Mouse (Mus musculus): ENCODE results near the gene Clip2.

Gene Clip2

DNA sequence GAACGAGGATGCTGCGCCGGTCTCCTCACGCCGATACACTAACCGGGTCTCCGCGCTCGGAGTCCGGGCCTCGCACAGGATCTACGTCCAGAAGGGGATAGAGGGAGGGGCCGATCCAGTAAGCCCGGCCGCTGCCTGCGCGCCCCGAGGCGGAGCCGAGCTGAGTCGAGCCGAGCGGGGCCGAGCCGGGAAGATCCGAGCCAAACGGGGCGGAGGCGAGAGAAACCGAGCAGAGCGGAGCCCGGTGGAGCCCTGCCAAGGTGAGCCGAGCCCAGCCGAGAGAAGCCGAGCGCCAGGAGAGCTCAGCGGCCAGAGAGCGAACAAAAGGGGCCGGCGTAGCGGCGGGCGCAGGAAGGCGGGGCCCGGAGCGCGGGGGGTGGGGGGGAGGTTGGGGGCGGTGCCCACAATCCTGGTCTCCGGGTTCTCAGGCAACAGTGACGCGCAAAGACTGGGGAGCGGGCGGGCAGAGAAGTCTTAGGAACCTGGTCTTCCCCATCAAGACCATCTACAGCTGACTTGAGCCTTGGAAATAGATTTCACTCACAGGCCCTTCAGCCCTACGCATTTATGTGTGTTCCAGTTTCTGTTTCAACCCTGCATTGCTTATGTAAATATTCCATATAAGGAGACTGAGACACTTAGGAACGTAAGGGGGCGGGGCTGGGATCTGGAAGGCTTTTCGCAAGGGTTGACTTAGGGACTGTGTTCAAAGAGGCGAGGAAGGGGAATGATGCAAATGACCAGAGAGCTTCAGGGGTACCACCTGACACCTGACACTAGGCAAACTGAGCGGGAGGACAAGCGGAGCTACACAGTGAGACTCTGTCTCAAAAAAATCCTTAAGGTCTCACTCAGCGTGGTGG lies at the start of gene Clip2:
Clip2 (minus strand) TSS at position 325 of the 863 bp plus-strand sequence.
- DNase-seq = peak; percentile 99

DNA sequence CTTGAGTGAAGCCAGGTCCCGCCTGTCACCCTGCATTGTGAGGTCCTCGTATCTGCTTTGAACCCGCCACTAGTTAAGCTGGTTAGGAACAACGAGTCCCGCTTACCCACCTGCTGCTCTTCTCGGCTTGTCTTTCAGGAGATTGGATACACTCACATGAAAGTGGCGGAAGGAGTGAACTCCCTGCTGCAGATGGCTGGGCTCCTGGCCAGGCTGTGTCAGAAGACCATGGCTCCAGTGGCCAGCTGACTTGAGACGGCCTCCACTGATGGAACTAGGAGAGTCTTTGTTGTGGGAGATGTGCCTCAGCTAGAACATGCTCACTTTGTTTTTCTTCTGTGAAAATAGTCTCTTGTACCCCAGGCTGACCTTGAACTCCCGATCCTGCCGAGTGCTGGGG lies 45.5 kb upstream of the Clip2 start:
- DNase-seq = no peak

DNA sequence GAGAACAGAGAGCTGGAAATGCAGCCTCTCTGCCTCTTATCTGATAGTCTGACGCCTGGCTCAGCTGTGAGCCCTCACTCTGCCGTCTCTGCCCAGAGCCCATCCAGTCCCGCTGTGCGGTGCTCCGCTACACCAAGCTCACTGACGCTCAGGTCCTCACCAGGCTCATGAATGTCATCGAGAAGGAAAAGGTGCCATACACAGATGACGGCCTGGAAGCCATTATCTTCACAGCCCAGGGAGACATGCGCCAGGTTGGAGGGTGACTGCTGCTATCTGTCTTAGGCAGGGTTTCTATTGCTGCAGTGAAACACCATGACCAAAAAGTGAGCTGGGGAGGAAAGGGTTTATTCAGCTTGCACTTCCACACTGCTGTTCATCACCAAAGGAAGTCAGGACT lies 40.9 kb upstream of the Clip2 start:
- no peak for DNase-seq

DNA sequence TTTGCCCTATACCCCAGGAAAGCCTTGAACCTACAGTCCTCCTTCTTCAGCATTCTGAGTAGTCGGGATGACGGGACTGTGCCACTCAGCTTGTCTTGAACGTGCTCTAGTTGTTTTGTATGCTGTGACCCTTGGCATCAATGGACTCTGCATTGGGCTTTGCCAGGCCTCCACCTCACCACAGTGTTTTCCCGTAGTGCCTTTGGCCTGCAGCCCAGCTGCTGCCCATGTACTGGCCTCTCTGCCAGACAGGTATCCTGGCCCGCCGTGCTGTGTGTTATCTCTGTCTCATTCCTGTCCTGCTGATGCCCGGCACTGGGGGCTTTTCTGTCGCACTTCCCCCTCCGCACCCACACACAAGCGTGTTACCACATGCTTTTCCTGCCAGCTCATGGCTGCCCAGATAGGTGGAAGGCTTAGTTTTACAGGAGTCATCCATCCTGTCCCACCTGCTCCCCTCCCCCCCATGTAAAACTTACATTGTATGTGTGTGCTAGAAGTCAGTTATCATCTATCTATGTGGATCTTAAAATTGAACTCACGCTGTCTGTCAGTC lies 39.9 kb upstream of the Clip2 start:
- no peak for DNase-seq

DNA sequence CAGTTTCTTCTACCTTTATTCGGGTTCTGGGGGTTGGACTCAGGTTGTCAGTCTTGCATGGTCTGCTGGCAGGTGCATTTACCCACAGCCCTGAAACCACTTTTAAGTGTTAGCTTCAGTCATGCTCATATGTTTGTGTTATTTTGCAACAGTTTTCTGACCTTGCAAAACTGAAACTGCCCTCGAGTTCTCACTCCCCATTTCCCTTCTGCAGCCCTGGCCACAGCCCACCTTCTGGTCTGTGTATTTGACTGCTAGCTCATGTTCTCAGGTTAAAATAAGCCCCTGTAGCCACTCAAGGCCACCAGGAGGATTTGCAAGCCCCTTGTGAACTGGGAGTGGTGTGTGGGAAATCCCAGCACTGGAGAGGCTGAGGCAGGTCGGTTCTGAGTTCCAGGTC lies 37.7 kb upstream of the Clip2 start:
- no peak for DNase-seq

DNA sequence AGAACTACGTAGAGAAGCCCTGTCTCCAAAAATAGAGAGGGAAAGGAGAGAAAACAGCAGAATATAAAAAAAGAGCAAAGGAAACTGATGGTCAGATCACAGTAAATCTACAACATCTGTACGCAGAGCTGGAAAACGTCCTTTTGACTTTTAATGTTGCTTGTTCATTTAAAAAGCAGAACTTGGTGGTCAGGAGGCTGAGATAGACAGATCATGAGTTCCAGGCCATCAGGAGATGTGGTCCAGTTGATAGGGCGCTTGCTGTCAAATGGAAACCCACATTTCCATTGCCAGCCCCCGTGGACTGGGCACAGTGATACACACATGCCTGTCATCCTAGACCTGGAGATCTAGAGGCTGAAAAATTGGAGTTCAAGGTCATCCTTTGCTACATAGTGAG lies 32.6 kb upstream of the Clip2 start:
- DNase-seq = no peak

DNA sequence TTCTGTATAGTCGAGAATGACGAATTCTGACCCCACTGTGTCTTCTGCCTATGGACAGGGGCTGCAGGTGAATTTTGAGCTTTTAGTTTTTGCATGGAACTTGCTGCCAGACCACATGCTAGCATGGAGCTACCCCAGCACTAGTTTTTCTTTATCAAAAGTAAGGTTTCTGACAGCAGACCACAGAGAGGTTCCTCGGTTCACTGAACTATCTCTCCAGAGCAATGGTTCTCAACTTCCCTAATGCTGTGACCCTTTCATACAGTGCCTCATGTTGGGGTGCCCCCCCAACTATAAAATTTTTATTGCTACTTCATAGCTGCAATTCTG lies 31.6 kb upstream of the Clip2 start:
- no peak for DNase-seq

DNA sequence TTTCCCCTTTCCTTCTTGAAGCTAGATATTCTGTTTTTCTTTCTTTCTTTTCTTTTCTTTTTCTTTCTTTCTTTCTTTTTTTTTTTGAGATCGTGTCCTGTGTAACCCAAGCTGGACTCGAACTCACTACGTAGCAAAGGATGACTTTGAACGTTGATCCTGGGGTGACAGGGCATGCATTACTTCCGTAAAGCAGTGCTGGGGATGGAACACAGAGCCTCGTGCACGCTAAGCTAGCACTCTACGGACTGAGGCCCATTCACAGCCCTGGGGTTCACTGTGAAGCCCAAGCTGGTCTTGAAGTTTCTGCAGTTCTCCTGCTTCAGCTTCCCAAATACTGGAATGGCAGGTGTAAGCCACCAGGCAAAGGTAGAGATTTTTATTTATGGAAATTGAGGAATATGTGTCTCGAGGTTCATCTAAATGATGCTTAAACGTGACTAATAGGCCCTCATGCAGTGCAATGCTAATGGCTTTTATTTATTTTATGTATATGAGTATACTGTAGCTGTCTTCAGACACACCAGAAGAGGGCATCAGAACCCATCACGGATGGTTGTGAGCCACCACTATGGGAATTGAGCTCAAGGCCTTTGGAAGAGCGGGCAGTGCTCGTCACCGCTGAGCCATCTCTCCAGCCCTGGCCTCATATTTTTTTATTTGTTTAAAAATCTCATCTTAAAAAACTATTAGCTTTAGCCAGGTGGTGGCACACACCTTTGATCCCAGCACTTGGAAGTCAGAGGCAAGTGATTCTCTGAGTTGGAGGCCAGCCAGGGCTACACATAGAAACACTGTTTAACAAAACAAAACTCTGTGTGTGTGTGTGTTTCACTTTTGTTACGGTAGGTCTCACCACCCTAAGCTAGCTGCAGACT lies 31.0 kb upstream of the Clip2 start:
- no peak for DNase-seq

DNA sequence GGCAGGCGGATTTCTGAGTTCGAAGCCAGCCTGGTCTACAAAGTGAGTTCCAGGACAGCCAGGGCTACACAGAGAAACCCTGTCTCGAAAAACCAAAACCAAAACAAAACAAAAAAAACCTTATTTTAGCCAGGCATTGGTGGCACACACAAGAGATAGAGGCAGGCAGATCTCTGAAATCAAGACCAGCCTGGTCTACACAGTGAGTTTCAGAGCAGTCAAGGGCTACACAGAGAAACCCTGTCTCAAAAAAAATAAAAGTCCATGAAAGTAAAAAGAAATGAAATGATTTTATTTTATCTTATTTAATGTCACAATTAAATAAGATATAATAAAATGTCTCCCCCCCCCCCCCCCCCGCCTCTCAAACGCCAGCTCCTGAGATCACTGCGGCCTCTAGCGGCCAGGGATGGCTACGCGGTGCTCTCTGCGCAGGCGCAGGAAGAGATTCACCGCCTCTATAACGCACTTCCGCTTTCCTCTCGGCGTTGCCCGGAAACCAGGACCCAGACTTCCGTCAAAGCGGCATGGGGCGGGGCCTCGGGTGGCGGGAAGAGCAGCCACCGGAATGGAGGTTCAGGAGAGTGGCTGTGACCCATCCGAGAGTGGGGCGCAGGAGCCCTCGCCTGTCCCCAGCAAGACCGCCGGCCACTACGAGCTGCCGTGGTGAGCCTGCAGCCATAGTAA lies 30.1 kb upstream of the Clip2 start:
- peak; percentile 98 for DNase-seq

DNA sequence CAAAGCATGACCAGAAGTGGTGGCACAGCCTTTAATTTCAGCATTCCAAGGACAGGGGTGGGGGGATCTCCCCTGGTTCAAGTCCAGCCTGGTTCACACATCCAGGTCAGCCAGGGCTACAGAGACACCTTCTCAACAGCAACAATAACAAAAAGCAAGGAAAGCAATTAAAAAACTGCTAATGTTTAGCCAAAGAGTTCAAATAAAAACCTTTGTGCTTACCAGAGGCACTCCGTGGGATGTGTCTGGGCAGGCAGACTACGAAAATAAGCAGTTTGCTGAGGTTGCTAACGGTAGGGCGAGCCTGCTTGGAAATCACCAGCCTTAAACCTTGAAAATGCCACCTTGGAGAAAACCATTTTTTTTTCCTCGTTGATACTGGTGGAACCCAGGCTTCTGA lies 28.9 kb upstream of the Clip2 start, which contains the start of gene Rfc2:
Rfc2 (plus strand) TSS at position 221 of the 400 bp plus-strand sequence.
- no peak for DNase-seq

DNA sequence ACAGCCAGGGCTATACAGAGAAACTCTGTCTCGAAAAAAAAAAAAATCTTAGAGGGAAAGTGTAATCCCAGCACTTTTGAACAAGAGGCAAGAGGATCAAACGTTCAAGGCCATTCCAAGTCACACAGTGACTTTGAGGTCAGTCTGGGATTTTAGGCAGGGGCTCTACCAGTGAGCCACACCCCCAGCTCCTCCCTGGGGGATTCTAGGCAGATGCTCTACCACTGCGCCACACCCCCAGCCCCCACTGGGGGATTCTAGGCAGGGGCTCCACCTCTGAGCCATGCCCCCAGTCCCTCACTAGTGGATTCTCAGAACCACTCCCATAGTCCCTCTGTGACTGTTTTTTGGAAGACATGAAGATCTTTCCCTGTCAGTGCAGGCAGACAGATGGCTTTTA lies 26.9 kb upstream of the Clip2 start:
- no peak for DNase-seq

DNA sequence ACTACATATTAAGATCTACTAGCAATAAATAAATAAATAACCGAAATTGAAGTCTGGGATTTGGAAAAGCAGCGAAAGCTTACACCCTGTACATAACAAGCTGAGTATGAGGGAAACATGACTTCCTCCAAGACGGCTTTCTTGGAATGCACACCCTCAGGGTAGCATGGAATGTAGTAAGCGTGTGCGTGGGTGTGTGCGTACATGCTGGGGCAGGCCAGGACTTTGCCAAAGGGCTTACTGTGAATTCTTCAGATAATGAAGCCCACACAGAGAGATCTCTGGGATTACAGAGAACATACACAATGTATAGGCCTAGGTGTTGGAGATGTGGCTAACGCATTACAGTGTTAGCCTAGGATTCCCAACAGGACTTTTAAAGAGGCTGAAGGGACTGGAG lies 25.3 kb upstream of the Clip2 start:
- no peak for DNase-seq

DNA sequence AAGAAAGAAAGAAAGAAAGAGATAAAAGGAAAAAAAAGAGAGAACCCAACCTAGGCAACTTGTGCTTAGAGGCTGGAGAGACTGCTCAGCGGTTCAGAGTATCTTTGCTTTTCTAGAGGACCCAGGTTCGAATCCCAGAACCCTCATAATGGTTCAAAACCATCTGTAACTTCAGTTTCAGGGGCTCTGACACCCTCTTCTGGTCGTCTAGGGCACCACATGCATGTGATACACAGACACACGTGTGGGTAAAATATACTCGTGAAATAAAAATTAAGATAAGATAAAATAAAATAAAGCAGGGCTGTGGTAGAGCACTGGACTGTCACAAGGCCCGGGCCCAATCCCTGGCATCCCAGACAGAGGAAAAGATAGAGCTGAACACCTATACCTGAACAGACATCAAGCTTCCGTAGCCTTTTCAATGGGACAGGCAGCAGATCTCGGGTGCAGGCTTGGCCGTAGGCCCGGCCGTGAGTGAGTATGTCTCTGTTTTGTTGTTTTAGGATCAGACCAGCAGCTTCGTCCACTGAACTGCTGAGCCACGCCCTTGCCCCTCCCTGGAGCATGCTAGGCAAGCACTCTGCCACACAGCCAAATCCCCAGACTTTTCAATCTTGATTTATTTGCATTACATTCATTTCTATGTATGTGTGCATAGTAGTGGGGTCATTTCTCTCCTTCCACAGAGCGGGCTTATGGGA lies 24.4 kb upstream of the Clip2 start:
- DNase-seq = no peak

DNA sequence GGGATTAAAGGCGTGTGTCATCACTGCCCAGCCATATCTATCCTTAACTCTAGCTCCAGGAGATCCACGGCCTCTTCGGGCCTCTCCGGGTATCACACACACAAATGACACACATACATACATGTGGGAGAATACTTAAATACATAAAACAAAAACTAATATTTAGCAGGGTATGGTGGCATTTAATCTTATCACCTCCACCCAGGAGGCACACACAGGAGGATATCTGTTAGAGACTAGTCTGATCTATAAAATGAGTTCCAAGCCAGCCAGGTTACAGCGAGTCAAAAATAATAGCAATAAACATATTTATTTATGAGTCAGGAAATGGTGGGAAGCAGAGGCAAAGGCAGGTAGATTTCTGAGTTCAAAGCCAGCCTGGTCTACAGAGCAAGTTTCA lies 23.6 kb upstream of the Clip2 start:
- no peak for DNase-seq

DNA sequence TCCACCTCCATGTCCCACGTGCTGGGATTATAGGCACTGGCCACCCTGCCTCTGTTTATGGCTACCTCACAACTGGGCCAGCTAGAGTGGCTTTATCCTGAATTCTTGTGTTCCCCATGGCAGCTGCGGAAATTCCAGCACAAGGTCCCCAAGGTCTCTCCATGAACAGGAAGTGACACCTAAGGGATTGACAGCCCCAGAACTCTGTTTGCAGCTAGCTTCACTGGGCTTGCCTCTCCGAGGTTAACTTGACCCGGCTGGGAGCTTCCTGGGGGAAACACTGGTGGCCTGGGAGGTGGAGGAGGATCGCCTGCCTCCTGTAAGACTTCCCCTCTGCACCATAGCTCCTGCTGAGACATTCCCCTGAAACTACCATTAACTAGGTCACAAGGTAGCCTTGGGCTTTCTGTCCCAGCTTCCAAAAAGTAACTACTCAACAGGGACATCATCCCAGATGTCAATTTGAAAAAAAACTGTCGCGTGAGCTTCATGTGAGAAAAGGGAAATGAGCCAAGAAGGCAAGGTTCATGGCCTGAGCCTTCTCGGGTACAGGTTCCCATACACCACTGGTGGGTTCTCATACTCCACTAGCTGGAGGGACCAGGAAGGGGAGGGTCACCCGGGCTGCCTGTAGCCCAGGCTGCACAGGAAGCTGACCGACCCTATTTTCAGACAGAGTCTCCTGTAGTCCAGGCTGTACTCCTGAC lies 20.4 kb upstream of the Clip2 start:
- DNase-seq = no peak

DNA sequence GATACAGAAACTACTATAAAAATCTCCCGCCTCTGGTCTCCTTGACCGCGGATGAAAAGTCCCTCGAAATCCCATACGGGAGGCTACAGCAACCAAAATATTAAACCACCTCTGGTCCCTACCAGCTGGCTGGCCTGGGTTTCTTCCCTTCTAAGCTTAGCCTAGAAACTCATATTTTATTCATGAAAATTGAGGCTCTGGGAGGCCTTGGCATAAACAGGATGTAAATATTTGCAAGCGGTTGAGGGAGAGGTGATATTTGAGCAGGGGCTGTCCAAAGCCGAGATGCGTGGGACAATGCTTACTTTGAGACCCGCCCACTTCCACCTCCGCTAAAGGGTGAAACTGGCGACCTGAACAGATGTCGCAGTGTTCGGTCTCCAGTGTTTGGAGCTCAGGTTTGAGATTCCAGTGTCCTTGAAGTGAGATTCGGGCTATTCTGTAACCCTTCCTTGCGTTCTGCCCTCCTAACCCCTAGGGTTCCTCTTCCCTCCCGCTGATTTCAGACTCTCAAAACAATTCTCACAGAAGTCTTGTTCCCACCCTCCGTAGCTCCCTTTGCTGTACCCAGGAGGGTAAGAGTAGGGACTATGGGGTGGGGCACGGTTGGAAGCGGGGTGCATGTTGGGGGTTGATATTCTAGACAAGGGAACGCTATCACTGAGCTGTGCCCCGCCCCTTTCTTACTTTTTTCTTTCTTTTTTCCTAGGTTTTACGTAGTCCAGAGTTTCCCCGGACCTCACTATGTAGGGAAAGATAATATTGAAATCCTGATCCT lies 19.7 kb upstream of the Clip2 start:
- DNase-seq = no peak

DNA sequence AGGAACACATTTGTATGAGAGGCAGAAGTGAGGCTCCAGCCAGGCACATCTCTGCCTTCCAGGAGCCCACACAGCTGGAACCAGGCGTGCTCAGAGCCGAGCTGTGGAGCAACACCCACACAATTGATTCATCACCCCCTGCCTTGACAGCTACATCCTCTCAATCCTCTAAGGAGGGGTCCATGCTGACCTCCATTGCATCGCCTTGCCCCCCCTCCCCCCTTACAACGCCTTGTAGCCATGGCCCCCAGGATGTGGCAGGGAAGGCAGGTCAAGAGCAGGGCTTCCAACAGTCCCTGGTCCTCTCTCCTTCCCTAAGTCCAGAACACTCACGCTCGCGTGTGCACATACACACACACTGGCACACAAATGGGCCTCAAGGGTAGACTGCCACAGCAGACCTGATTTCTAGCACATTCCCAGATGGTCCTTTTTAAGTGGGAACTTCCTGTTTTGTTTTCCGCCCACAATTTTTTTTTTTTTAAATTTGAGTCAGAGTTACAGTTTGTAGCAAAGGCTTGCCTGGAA lies 16.8 kb upstream of the Clip2 start:
- no peak for DNase-seq

DNA sequence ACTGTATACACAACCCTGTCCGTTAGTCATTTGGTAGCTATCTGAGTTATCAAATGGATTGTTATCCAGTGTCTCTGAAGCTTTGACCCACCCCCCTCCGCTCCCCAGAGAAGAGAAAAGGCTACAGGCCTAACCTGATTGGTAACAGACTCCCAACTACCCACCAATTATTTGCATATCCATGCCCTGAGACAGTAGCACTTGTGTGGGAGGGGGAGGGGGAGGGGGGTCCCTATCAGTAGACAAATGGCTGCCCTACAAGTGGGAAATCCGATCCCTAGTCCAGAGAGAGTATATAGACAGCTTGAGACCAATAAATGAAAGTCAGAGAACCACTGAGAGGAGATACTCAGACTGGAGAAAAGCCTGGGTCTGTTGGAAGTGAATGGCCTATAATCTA lies 15.8 kb upstream of the Clip2 start:
- no peak for DNase-seq

DNA sequence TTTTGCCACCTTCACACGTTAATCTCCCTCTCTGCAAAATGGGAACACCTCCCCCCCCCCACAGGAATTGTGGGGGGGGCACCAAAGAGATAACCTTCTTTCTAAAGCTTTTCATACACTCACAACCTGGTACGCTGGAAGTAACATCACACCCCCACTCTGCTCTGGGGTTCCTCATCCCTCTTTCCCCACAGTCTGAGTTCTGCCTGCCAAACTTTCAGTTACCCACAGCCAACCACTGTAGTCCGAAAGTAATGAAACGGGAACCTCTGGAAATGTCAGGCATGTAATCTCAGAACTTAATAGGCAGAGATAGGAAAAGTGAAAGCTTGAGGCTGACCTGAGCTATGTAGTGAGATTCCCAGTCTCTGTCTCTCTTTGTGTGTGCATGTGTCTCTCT lies 15.2 kb upstream of the Clip2 start:
- DNase-seq = no peak

DNA sequence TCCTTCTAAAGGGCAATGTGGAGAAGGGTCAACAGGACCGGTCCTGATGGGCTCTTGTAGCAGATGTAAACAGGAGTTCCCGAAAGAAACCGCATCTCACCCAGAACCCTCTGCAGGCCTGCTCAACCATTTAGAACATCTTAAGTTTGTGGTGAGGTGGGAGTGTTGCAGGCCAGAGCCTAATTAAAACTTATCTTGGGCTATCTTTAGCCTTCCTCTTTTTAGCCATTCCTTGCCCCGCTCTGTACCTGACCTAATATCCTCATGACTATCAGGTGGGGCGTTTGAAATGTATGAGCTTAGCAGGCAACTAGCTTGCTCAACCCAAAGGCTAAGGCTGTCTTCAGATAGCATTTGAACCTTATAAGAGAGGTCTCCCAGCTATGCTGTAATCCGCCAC lies 13.5 kb upstream of the Clip2 start:
- DNase-seq = no peak

DNA sequence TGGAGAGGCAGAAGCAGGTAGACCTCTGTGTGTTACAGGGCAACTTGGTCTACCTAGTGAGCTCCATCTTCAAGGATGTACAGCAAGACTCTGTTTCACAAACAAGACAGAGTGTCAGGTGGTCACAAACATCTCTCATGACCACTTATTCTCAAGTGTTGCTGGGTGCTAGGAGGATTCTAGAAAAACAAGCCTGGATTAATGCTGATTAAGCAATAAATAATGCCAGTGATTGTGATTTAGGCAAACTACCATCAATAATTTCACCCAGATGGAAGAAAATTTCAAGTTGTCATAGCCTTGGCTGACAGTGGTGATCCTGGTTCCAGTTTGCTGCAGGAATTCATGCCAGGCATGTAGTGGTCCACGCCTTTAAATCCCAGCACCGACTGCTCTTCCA lies 12.0 kb upstream of the Clip2 start:
- no peak for DNase-seq

Data from cerebellum, adult 11 months (tissue).